Mouse (Mus musculus): ENCODE data around the gene Cdk18.

Cdk18 gene

DNA sequence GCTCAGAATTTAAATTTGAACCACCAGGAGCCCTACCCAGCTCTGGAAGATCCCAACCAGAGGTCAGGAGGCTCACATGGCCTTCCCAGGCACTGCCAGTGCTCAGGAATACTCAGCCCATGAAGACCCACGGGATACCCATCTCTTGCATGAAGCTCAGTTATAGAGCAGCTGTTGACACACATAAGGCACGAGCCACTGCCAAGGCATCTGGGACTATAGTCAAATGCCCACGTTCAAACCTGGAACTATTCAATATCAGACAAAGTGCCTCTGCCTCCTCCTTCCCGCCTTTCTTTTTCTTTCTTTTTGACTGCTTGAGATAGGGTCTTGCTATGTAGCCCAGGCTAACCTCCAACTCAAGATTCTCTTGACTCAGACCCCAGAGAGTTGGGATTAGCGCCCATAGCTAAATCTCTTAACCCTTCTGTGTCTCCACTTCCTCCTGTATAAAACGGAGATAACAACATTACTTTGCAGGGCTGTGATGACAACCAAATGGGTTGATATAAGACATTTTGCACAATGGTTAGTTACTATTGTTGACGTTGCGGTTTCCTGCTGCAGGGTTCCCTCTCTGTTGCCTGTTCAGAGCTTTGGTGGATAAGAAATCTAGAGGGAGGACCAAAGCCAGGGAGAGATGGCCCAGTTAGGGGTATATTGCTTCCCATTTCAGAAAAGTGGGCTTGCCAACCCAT lies 73.9 kb downstream of the Cdk18 start:
- no peak for DNase-seq (ENCODE audit: low spot score in 2 of 2)

- DNase-seq (ENCODE audit: low spot score in 2 of 2), result no peak
Observed at GRCm38 (mm10) chr1:132065001-132065400, 74.5 kb downstream of the Cdk18 start.

- no peak for DNase-seq (ENCODE audit: low spot score in 2 of 2)
Observed at GRCm38 (mm10) chr1:132063096-132063495, 76.4 kb downstream of the Cdk18 start.

All from heart, adult 9 months (tissue).